Mouse (Mus musculus): ENCODE data around the gene Tubgcp2. TPM values are rescaled to one million over a fixed set of nuclear protein-coding genes. Genes with fewer than 3 reads are reported as not detected.

Tubgcp2 gene
- total and polyA plus RNA-seq, 3 experiments: 42.5 to 50.4 (median 46.7) TPM

- TF ChIP-seq PAX5 (IDR thresholded peaks at IDR 0.05; ENCODE audit: low read length) (no peak), TBP (conservative IDR thresholded peaks at IDR 0.05; ENCODE audit: low read depth, low read length) (no peak), MAFK (IDR thresholded peaks at IDR 0.05; ENCODE audit: insufficient replicate concordance, low read length) (no peak), E2F4 (IDR thresholded peaks at IDR 0.05; ENCODE audit: insufficient replicate concordance, low read depth, low read length) (no peak), NRF1 (IDR thresholded peaks at IDR 0.05; ENCODE audit: low read depth, low read length) (no peak), USF2 (conservative IDR thresholded peaks at IDR 0.05; ENCODE audit: low read depth, low read length) (no peak)
- dilution Hi-C loops (cut with MboI; ENCODE audit: extremely low pct_ligation_motif_present, extremely low pct_unique_long_range_greater_than_20kb, low sequenced_read_pairs): no loop called here
- Histone ChIP-seq H3K36me3 (replicated peaks in 1 of 2; ENCODE audit: control insufficient read depth in 1 of 2, insufficient read depth in 1 of 2, low read length in 1 of 2) (peaks cover 0 to 21% of the 10 kb centered on the region in 2 experiments), H3K27me3 (replicated peaks) (no peaks in the 10 kb centered on the region), H3K9ac (ENCODE audit: insufficient read depth, low read depth) (no peak overlapping the region), H3K79me2 (replicated peaks; ENCODE audit: control insufficient read depth, extremely low read depth, insufficient read depth, poor library complexity, severe bottlenecking) (no peaks in the 10 kb centered on the region), H3K4me3 (replicated peaks in 1 of 3; ENCODE audit: low read depth in 2 of 3, low read length in 2 of 3, poor library complexity in 1 of 3) (no peak overlapping the region), H3K4me1 (ENCODE audit: control insufficient read depth in 1 of 2, insufficient read depth in 2 of 2) (peaks cover 0 to 38% of the 10 kb centered on the region in 2 experiments; a peak in 2 of 4 replicates), H3K4me2 (ENCODE audit: insufficient read depth, low read depth, poor library complexity, severe bottlenecking) (no peak overlapping the region), H3K27ac (ENCODE audit: insufficient read depth, low read depth) (no peak overlapping the region), H3K9me3 (replicated peaks; ENCODE audit: low read length) (peaks cover 17% of the 10 kb centered on the region)
- in situ Hi-C loops (cut with MboI; ENCODE audit: low pct_ligation_motif_present, low pct_unique_long_range_greater_than_20kb, low sequenced_read_pairs): no loop called here
- no peak for DNase-seq (ENCODE audit: extremely low read depth)
These were observed 90.4 kb downstream of the Tubgcp2 start for GRCm38 (mm10) chr7:139946032-139946431.

Other genes starting within 250 kb of the Tubgcp2 start
- not detected in 2 replicates for gene Adgra1, start 202.5 kb downstream of the Tubgcp2 start, total RNA-seq (2012; rRNA removed)
- not detected in 2 replicates for gene Adgra1, start 202.5 kb downstream of the Tubgcp2 start, total RNA-seq (2014; rRNA removed)
- not detected in 2 replicates for gene Adgra1, start 202.5 kb downstream of the Tubgcp2 start, polyA plus RNA-seq (2012; ENCODE audit: insufficient read length, low read depth)
- 2.7 and 4.0 TPM in 2 replicates for gene Kndc1, start 142.0 kb downstream of the Tubgcp2 start, total RNA-seq (2012; rRNA removed)
- 2.0 and 2.3 TPM in 2 replicates for gene Kndc1, start 142.0 kb downstream of the Tubgcp2 start, total RNA-seq (2014; rRNA removed)
- gene Kndc1, start 142.0 kb downstream of the Tubgcp2 start, polyA plus RNA-seq (2012; ENCODE audit: insufficient read length, low read depth): 4.6 and 5.0 TPM in 2 replicates
- not detected in 2 replicates for gene Utf1, start 92.9 kb downstream of the Tubgcp2 start, total RNA-seq (2012; rRNA removed)
- gene Utf1, start 92.9 kb downstream of the Tubgcp2 start, total RNA-seq (2014; rRNA removed): not detected in 2 replicates
- gene Utf1, start 92.9 kb downstream of the Tubgcp2 start, polyA plus RNA-seq (2012; ENCODE audit: insufficient read length, low read depth): not detected in 2 replicates
- 0.13 and 0.38 TPM in 2 replicates for gene 6430531B16Rik, start 57.9 kb downstream of the Tubgcp2 start, total RNA-seq (2012; rRNA removed)
- gene 6430531B16Rik, start 57.9 kb downstream of the Tubgcp2 start, total RNA-seq (2014; rRNA removed): not detected in 2 replicates
- 0.21 and 0.33 TPM in 2 replicates for gene 6430531B16Rik, start 57.9 kb downstream of the Tubgcp2 start, polyA plus RNA-seq (2012; ENCODE audit: insufficient read length, low read depth)
- 61.4 and 63.7 TPM in 2 replicates for gene Adam8, start 44.1 kb downstream of the Tubgcp2 start, total RNA-seq (2012; rRNA removed)
- gene Adam8, start 44.1 kb downstream of the Tubgcp2 start, total RNA-seq (2014; rRNA removed): 46.5 and 51.0 TPM in 2 replicates
- gene Adam8, start 44.1 kb downstream of the Tubgcp2 start, polyA plus RNA-seq (2012; ENCODE audit: insufficient read length, low read depth): 43.7 and 46.3 TPM in 2 replicates
- 44.4 and 44.6 TPM in 2 replicates for gene Zfp511, start 278 bp downstream of the Tubgcp2 start, total RNA-seq (2012; rRNA removed)
- gene Zfp511, start 278 bp downstream of the Tubgcp2 start, total RNA-seq (2014; rRNA removed): 41.4 and 43.8 TPM in 2 replicates
- gene Zfp511, start 278 bp downstream of the Tubgcp2 start, polyA plus RNA-seq (2012; ENCODE audit: insufficient read length, low read depth): 50.1 and 52.2 TPM in 2 replicates
- not detected in 2 replicates for gene Msx3, start 12.4 kb upstream of the Tubgcp2 start, total RNA-seq (2012; rRNA removed)
- gene Msx3, start 12.4 kb upstream of the Tubgcp2 start, total RNA-seq (2014; rRNA removed): not detected in 2 replicates
- not detected in 2 replicates for gene Msx3, start 12.4 kb upstream of the Tubgcp2 start, polyA plus RNA-seq (2012; ENCODE audit: insufficient read length, low read depth)
- not detected in 2 replicates for gene Caly, start 45.9 kb upstream of the Tubgcp2 start, total RNA-seq (2012; rRNA removed)
- gene Caly, start 45.9 kb upstream of the Tubgcp2 start, total RNA-seq (2014; rRNA removed): not detected in 2 replicates
- gene Caly, start 45.9 kb upstream of the Tubgcp2 start, polyA plus RNA-seq (2012; ENCODE audit: insufficient read length, low read depth): not detected in 2 replicates
- gene Prap1, start 56.7 kb upstream of the Tubgcp2 start, total RNA-seq (2012; rRNA removed): not detected in 2 replicates
- not detected in 2 replicates for gene Prap1, start 56.7 kb upstream of the Tubgcp2 start, total RNA-seq (2014; rRNA removed)
- gene Prap1, start 56.7 kb upstream of the Tubgcp2 start, polyA plus RNA-seq (2012; ENCODE audit: insufficient read length, low read depth): not detected in 2 replicates
- gene Fuom, start 65.8 kb upstream of the Tubgcp2 start, total RNA-seq (2012; rRNA removed): 0.76 and 1.8 TPM in 2 replicates
- not detected in 2 replicates for gene Fuom, start 65.8 kb upstream of the Tubgcp2 start, total RNA-seq (2014; rRNA removed)
- 0.64 and 0.86 TPM in 2 replicates for gene Fuom, start 65.8 kb upstream of the Tubgcp2 start, polyA plus RNA-seq (2012; ENCODE audit: insufficient read length, low read depth)
- 40.0 and 42.3 TPM in 2 replicates for gene Paox, start 79.1 kb upstream of the Tubgcp2 start, total RNA-seq (2012; rRNA removed)
- gene Paox, start 79.1 kb upstream of the Tubgcp2 start, total RNA-seq (2014; rRNA removed): 34.5 and 36.6 TPM in 2 replicates
- 30.4 and 39.7 TPM in 2 replicates for gene Paox, start 79.1 kb upstream of the Tubgcp2 start, polyA plus RNA-seq (2012; ENCODE audit: insufficient read length, low read depth)
- 39.8 and 43.3 TPM in 2 replicates for gene Echs1, start 79.8 kb upstream of the Tubgcp2 start, total RNA-seq (2012; rRNA removed)
- 72.0 and 74.4 TPM in 2 replicates for gene Echs1, start 79.8 kb upstream of the Tubgcp2 start, total RNA-seq (2014; rRNA removed)
- gene Echs1, start 79.8 kb upstream of the Tubgcp2 start, polyA plus RNA-seq (2012; ENCODE audit: insufficient read length, low read depth): 43.8 and 47.8 TPM in 2 replicates
- gene Mtg1, start 100.9 kb upstream of the Tubgcp2 start, total RNA-seq (2012; rRNA removed): 19.3 and 26.6 TPM in 2 replicates
- gene Mtg1, start 100.9 kb upstream of the Tubgcp2 start, total RNA-seq (2014; rRNA removed): 20.7 and 29.4 TPM in 2 replicates
- gene Mtg1, start 100.9 kb upstream of the Tubgcp2 start, polyA plus RNA-seq (2012; ENCODE audit: insufficient read length, low read depth): 39.6 and 39.8 TPM in 2 replicates
- gene Sprn, start 118.2 kb upstream of the Tubgcp2 start, total RNA-seq (2012; rRNA removed): not detected in 2 replicates
- gene Sprn, start 118.2 kb upstream of the Tubgcp2 start, total RNA-seq (2014; rRNA removed): not detected in 2 replicates
- gene Sprn, start 118.2 kb upstream of the Tubgcp2 start, polyA plus RNA-seq (2012; ENCODE audit: insufficient read length, low read depth): not detected in 2 replicates
- gene Olfr522, start 128.1 kb upstream of the Tubgcp2 start, total RNA-seq (2012; rRNA removed): not detected in 2 replicates
- not detected in 2 replicates for gene Olfr522, start 128.1 kb upstream of the Tubgcp2 start, total RNA-seq (2014; rRNA removed)
- not detected in 2 replicates for gene Olfr522, start 128.1 kb upstream of the Tubgcp2 start, polyA plus RNA-seq (2012; ENCODE audit: insufficient read length, low read depth)
- not detected in 2 replicates for gene Olfr523, start 136.5 kb upstream of the Tubgcp2 start, total RNA-seq (2012; rRNA removed)
- gene Olfr523, start 136.5 kb upstream of the Tubgcp2 start, total RNA-seq (2014; rRNA removed): not detected in 2 replicates
- gene Olfr523, start 136.5 kb upstream of the Tubgcp2 start, polyA plus RNA-seq (2012; ENCODE audit: insufficient read length, low read depth): not detected in 2 replicates
- gene Olfr524, start 169.3 kb upstream of the Tubgcp2 start, total RNA-seq (2012; rRNA removed): not detected in 2 replicates
- gene Olfr524, start 169.3 kb upstream of the Tubgcp2 start, total RNA-seq (2014; rRNA removed): not detected in 2 replicates
- gene Olfr524, start 169.3 kb upstream of the Tubgcp2 start, polyA plus RNA-seq (2012; ENCODE audit: insufficient read length, low read depth): not detected in 2 replicates
- gene Cd163l1, start 181.6 kb upstream of the Tubgcp2 start, total RNA-seq (2012; rRNA removed): not detected in 2 replicates
- not detected in 2 replicates for gene Cd163l1, start 181.6 kb upstream of the Tubgcp2 start, total RNA-seq (2014; rRNA removed)
- gene Cd163l1, start 181.6 kb upstream of the Tubgcp2 start, polyA plus RNA-seq (2012; ENCODE audit: insufficient read length, low read depth): not detected in 2 replicates
- gene 5830411N06Rik, start 210.6 kb upstream of the Tubgcp2 start, total RNA-seq (2012; rRNA removed): not detected in 2 replicates
- not detected in 2 replicates for gene 5830411N06Rik, start 210.6 kb upstream of the Tubgcp2 start, total RNA-seq (2014; rRNA removed)
- not detected in 2 replicates for gene 5830411N06Rik, start 210.6 kb upstream of the Tubgcp2 start, polyA plus RNA-seq (2012; ENCODE audit: insufficient read length, low read depth)

Data from CH12.LX (cell line).